Comparison of ENCODE assay signal across 7 mouse cellular contexts in the genomic region with DNA sequence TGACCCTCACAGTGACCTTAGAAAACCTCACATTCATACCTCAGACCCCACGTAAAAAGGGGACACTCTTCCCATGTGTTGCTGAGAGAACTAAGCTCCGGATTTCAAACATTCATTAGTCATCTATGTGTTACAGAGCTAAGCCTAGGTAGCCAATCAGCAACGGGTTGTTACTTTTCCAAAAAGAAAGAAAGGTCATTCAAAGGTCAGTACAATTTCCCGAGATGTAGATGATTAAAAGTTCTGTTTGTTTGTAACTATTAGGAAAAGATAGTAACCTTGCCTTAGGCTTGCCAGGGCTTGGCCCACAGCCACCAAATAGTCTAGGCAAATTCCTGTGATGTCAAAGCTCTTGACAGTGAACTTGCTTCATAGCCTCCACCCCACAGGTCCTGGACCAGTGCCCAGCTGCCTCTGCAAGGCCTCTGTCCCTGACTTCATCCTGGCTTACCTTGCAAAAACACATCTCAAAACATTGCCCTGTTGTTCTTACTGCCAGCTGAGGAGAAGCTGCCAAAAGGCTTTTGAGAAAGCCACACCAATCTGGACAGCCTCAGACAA.
DNase-seq lines count a peak whose midpoint lies in the region; ATAC-seq and TF ChIP-seq lines count a peak whose summit lies in the region.

No protein-coding gene starts in this region.

- H3K4me2 ChIP-seq in stomach, embryonic 16.5 days (ENCODE audit: low read depth, low read length): no peak overlapping the region

- peak; percentile 85 for DNase-seq in adipocyte (ENCODE audit: low spot score)
- DNase-seq in brain, embryonic 14.5 days (ENCODE audit: low read depth): peak; percentile 61
- peak; percentile 85 to 88 for DNase-seq in heart, adult 9 months (ENCODE audit: low spot score in 2 of 2)
- DNase-seq in kidney, postnatal 25 days: peak; percentile 98 to 99

- H3K4me3 ChIP-seq in stomach, embryonic 16.5 days (replicated peaks; ENCODE audit: low read length): no peak overlapping the region

- peak; percentile 71 for ATAC-seq in stomach, embryonic 16.5 days (ENCODE audit: insufficient read depth, low FRiP score)
- ATAC-seq in CD4-positive, CD25-positive, alpha-beta regulatory T cell, adult 4 months: no peak
- ATAC-seq in monocyte, adult 5-6 weeks (replicated peaks; ENCODE audit: insufficient number of reproducible peaks, low FRiP score, low TSS enrichment, poor library complexity, severe bottlenecking): no peak

- H3K27ac ChIP-seq in stomach, embryonic 16.5 days (ENCODE audit: low read length): 0 out of 2 replicates have a peak overlapping the region, but pooled peaks have one; percentile 4

- TF ChIP-seq CTCF in brain, embryonic 14.5 days (IDR thresholded peaks at IDR 0.05; ENCODE audit: borderline replicate concordance, extremely low read depth, insufficient read depth, insufficient read length): no peak

- no peaks in the 10 kb centered on the region for H3K36me3 ChIP-seq in stomach, embryonic 16.5 days (ENCODE audit: control insufficient read depth, insufficient read depth, low read length)

- no peaks in the 10 kb centered on the region for H3K27me3 ChIP-seq in stomach, embryonic 16.5 days (ENCODE audit: control insufficient read depth, insufficient read depth, low read length)

- H3K4me1 ChIP-seq in stomach, embryonic 16.5 days (ENCODE audit: control insufficient read depth, insufficient read depth, low read length): peaks cover 16% of the 10 kb centered on the region

- no peak overlapping the region for H3K9ac ChIP-seq in stomach, embryonic 16.5 days (ENCODE audit: low read length)

- 18% methylated on average over 4 of the region's 4 CpGs for WGBS in stomach, embryonic 16.5 days

- no peaks in the 10 kb centered on the region for H3K9me3 ChIP-seq in stomach, embryonic 16.5 days (replicated peaks; ENCODE audit: control insufficient read depth, low read length)

- no peak for TF ChIP-seq POLR2A in brain, embryonic 14.5 days (IDR thresholded peaks at IDR 0.05; ENCODE audit: borderline replicate concordance, extremely low read depth, insufficient read depth, insufficient read length, poor library complexity, severe bottlenecking)
